Mouse (Mus musculus) cerebellum, adult 2 months (tissue): ENCODE data around the gene Hdac4. TPM values are rescaled to one million over a fixed set of nuclear protein-coding genes. Genes with fewer than 3 reads are reported as not detected.

ENCODE experiments used
- DNase-seq, 2 experiments: peaks; one replicate each; pipeline ENCODE4 v3.0.0; 2021
- H3K27ac ChIP-seq: fragments of 200-500 bp; 2 replicates; pipeline ENCODE4 v1.5.1; 2012; ENCODE audit warnings: low read length, control low read depth, inconsistent platforms; ENCODE audit not compliant: insufficient read depth
- H3K27me3 ChIP-seq: fragments of 200-500 bp; 2 replicates; pipeline ENCODE4 v1.6.1; 2012; ENCODE audit warnings: inconsistent platforms, mild to moderate bottlenecking, low read length, moderate library complexity; ENCODE audit not compliant: control insufficient read depth, insufficient read depth
- H3K4me1 ChIP-seq: fragments of 200-500 bp; 2 replicates; pipeline ENCODE4 v1.6.1; 2011; ENCODE audit warnings: low read length; ENCODE audit not compliant: control insufficient read depth, insufficient read depth
- H3K4me3 ChIP-seq: fragments of 200-500 bp; replicated peaks from 2 replicates; pipeline ENCODE3; 2011; ENCODE audit warnings: mild to moderate bottlenecking, low read depth, low read length, control low read depth; ENCODE audit not compliant: insufficient read depth
- CTCF ChIP-seq: fragments of 200-500 bp; IDR thresholded peaks from 2 replicates; pipeline ENCODE4 v1.5.1; 2011; ENCODE audit warnings: low read depth, mild to moderate bottlenecking, control low read depth, low read length, moderate library complexity, borderline replicate concordance; ENCODE audit not compliant: insufficient read depth
- POLR2A ChIP-seq: fragments of 200-500 bp; IDR thresholded peaks from 2 replicates; pipeline ENCODE4 v1.6.1; 2011; ENCODE audit warnings: low read length, control low read depth, borderline replicate concordance; ENCODE audit not compliant: insufficient read depth
- WGBS: fragments of 180-500 bp; shearing (Covaris S2); methylation state at CpG from one replicate; pipeline ENCODE4 v1.1.7; 2018; 5-methylcytosine and 5-hydroxymethylcytosine counted together
- polyA plus RNA-seq: library from polyadenylated mRNA; depleted of rRNA; stranded (reverse); fragments of >200 nt; gene quantifications from 2 replicates; pipeline ENCODE4 v1.2.3, GENCODE M21; 2012

Gene Hdac4
- polyA plus RNA-seq, 1 experiment = 24.7 TPM

DNA sequence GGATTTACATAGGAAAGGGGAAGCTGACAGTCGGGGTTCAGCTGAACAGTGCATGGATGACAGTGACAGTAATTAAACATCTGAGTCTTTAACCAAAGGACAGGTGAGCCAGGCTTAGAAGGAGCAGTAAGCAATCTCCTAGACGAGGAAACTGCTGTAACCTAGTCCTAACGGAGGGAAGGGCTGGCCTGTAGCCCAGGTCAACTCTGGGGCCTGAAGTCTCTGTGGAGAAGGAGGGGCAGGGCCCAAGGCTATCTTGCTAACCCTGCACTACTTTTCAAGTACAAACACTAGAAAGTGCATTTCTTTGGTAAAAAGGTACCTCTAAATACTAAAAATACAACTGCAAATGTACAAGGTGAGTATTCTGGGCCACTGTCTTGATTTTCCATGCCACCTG lies 169.1 kb downstream of the Hdac4 start:
- no peak overlapping the region for H3K4me3 ChIP-seq
- no peak for DNase-seq
- TF ChIP-seq POLR2A (no peak), CTCF (no peak)
- 76% methylated on average over 3 of the region's 3 CpGs for WGBS
- H3K4me1 ChIP-seq = peaks cover 15% of the 10 kb centered on the region
- H3K27ac ChIP-seq = no peak overlapping the region
- H3K27me3 ChIP-seq = no peaks in the 10 kb centered on the region

DNA sequence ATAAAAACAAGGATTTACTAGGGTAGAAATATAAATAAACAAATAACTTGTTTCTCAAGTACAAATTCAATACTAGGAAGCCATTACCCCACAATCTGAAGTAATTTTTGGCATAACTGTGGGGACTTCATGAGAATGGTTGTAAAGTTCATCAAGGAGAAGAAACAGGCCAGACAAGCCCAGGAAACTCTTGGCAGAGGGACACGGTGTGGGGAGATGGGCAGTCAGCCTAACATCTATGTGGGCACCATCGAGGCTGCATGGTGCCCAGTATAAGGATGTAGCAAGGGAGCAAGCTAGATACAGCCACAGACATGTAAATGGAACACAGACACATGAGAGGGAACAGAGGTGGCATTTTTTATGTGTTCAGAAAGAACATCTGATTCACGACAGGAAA lies 171.6 kb downstream of the Hdac4 start:
- H3K27ac ChIP-seq = no peak overlapping the region
- TF ChIP-seq CTCF = no peak
- H3K4me3 ChIP-seq = no peak overlapping the region
- peaks cover 17% of the 10 kb centered on the region for H3K4me1 ChIP-seq
- DNase-seq = no peak
- H3K27me3 ChIP-seq = no peaks in the 10 kb centered on the region
- WGBS = 56% methylated on average over 3 of the region's 3 CpGs

DNA sequence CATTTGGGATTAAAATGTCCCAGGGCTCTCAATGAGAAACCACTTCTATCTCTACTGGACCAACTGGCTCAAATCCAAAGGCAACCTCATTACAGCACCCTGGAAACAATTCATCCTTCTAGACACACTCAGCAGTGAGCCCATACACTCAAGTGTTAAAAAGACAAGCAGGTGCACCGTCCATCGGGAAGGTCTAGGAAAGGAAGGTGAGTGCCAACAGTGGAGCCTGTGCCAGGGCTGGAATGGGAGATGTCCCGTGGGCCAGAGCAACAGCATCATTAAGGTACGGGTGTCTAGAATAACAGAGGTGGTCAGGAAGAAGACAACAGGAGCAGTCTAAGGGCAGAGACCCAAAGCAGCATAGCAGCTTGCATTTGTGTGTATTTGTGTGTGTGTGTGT lies 173.5 kb downstream of the Hdac4 start:
- DNase-seq = peak; percentile 48 to 54
- WGBS = 9% methylated on average over 4 of the region's 4 CpGs

DNA sequence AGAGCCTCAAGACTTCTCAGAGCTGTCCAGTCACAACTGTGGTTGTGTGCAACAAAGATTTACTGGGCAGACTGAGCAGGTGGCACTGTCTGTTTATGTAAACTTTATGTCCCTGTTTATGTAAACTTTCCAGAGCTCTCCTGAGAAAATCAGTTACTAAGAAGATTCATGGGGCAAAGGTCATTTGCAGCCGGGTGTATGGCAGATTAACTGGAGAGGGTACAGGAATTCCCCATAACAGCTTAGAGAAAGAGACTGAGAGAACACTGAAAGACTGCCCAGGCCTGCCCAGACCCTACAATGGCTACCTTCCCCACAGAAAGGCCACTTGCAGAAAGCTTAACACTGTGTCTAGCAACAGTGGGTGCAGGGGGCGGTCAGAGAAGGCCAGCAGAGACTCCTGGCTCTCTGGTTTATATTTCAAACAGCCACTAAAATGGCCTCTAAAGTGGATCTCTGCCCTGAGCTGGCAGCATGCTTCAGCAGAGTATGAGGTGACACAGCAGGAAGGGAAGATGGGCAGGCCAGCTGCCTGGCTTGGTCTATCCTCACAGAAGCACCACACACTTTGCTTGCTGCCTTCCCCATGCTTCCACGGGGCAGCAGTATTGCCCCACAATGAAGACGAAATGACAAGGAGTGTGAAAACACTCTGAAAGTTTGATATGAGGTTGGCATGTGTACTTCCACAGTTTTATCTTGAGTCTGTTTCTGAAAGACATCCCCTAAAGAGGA lies 179.4 kb downstream of the Hdac4 start:
- WGBS = 53% methylated on average over 4 of the region's 4 CpGs

More for the DNA sequence above, 173.5 kb downstream of the Hdac4 start:
- H3K27me3 ChIP-seq = no peaks in the 10 kb centered on the region
- H3K4me1 ChIP-seq = peaks cover 9% of the 10 kb centered on the region
- TF ChIP-seq CTCF (no peak), POLR2A (no peak)
- no peak overlapping the region for H3K27ac ChIP-seq
- H3K4me3 ChIP-seq = no peak overlapping the region

DNA sequence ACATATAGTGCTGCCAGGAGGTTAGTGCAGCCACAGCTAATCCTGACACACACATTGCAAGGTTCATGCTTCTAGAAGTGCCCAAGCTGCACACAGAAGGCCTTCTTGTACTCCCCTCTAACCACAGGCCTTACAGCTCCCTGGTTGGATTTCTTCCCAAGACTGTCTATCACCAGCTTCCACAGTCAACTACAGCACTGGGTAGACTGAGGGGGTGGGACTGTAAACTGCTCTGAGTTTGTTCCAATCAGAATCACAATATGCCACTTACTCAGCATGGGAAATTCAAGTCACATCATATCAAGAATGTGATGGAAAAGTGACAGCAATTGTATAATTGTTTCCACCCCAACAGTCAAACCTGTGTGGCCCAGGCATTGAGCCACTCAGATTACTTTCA lies 180.2 kb downstream of the Hdac4 start:
- Histone ChIP-seq H3K4me3 (no peak overlapping the region), H3K27ac (no peak overlapping the region), H3K4me1 (no peaks in the 10 kb centered on the region; the same call in 1 of the 2 replicates), H3K27me3 (no peaks in the 10 kb centered on the region)
- DNase-seq = no peak
- no peak for TF ChIP-seq POLR2A

More for the DNA sequence above, 179.4 kb downstream of the Hdac4 start:
- TF ChIP-seq CTCF (no peak), POLR2A (no peak)
- Histone ChIP-seq H3K4me3 (no peak overlapping the region), H3K27ac (no peak overlapping the region), H3K27me3 (no peaks in the 10 kb centered on the region), H3K4me1 (peaks cover under 1% of the 10 kb centered on the region)
- DNase-seq = no peak

DNA sequence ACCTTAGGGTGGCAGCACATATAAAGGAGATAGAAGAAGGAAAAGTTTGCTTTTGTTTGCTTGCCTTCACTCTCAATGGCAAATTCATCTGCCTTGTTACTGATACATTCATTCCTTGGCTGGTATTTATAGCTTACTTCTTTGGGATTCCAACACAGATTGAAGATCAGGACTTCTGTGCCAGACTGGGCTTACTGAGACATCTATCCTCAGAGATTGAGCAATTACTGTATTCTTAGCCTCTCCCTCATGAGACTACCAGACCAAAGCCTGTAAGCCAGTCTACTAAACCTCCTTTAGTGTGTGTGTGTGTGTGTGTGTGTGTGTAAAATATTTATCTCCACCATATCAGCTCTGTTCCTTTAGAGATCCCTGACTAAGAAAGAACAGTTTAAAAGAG lies 181.0 kb downstream of the Hdac4 start:
- H3K27me3 ChIP-seq = no peaks in the 10 kb centered on the region
- no peak for DNase-seq
- no peak overlapping the region for H3K27ac ChIP-seq
- H3K4me1 ChIP-seq = no peaks in the 10 kb centered on the region; the same call in 1 of the 2 replicates
- no peak overlapping the region for H3K4me3 ChIP-seq
- TF ChIP-seq POLR2A = no peak
- no peak for TF ChIP-seq CTCF

DNA sequence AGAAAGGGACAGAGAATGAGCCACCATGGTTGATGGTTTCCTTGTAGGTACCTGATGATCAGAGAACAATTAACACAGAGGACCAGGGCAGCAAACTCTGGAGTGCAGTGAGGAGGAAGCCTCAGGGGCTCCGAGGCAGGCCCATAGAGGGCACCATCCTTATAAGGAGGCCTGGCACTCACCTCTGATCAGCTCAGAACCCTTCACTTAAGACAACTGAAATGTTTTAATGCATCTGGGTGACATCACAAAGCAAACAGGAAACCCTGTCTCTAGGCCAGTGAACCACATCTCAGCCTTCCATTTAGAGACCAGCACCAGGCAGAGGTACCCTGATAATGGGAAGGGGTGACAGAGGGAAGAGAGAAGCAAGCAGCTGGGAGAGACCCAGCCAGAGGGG lies 188.8 kb downstream of the Hdac4 start:
- H3K27ac ChIP-seq = no peak overlapping the region
- H3K4me3 ChIP-seq = no peak overlapping the region
- 86% methylated on average over 1 of the region's 1 CpGs for WGBS
- no peak for TF ChIP-seq POLR2A
- no peak for TF ChIP-seq CTCF
- H3K4me1 ChIP-seq = peaks cover 8% of the 10 kb centered on the region
- no peaks in the 10 kb centered on the region for H3K27me3 ChIP-seq
- no peak for DNase-seq

DNA sequence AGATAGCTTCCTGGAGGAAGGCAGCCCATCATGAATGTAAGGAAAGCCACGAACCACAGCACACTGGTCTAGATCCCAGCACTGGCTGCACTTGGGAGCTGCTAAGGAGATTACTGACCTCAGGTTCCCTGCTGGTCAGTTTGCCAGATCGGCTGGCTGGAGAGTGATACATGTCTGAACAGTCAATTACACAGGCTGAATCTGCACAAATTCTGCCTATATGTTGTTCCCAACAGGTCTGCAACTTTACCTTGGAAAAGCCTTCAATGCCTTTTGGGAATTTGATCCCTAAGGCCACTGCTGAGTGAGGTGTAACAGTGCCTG lies 189.9 kb downstream of the Hdac4 start:
- no peak overlapping the region for H3K27ac ChIP-seq
- 44% methylated on average over 2 of the region's 2 CpGs for WGBS
- no peak for TF ChIP-seq CTCF
- no peak for TF ChIP-seq POLR2A
- no peak overlapping the region for H3K4me3 ChIP-seq
- no peak for DNase-seq
- H3K4me1 ChIP-seq = peaks cover 8% of the 10 kb centered on the region
- no peaks in the 10 kb centered on the region for H3K27me3 ChIP-seq
